Mouse (Mus musculus): ENCODE results near the gene Invs. TPM values are rescaled to one million over a fixed set of nuclear protein-coding genes. Genes with fewer than 3 reads are reported as not detected.
A peak's percentile ranks its signal among the peaks of the same experiment; 100 is the strongest.

The Invs gene
- polyA plus RNA-seq, 1 experiment from 2014 or later, result 5.3 TPM

DNA sequence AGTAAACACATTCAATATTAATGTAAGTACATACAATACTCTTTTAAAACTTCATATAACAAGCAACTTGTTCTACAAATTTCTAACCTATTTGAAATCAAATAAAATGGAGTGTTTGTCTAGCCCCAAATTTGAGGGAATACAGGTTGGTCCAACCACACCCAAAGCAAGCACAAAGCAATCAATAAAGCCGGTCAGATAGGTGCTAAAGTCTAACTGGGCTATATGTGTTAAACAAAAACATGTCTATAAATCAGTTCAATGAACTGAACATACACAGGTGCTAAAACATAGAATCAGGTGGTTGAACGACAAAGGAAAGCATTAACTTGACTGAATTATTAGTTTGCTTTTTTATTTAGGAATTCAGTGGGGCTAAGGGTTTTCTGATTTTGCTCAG lies 148.5 kb downstream of the Invs start:
- H3K9me3 ChIP-seq (ENCODE audit: control insufficient read depth, low read length), result no peaks in the 10 kb centered on the region
- no peaks in the 10 kb centered on the region for H3K27me3 ChIP-seq (ENCODE audit: control insufficient read depth, insufficient read depth, low read length)
- no peak for ATAC-seq (ENCODE audit: low FRiP score, low TSS enrichment)
- 93% methylated on average over 2 of the region's 2 CpGs for WGBS
- DNase-seq, result no peak
- no peak overlapping the region for H3K9ac ChIP-seq (replicated peaks; ENCODE audit: low read length)
- H3K4me1 ChIP-seq (ENCODE audit: control insufficient read depth, insufficient read depth, low read length), result no peaks in the 10 kb centered on the region
- peaks cover 36% of the 10 kb centered on the region for H3K36me3 ChIP-seq (ENCODE audit: control insufficient read depth, insufficient read depth, low read length)
- no peak overlapping the region for H3K4me2 ChIP-seq (ENCODE audit: low read length)
- H3K4me3 ChIP-seq (replicated peaks; ENCODE audit: low read depth, low read length), result no peak overlapping the region
- no peak overlapping the region for H3K27ac ChIP-seq (replicated peaks; ENCODE audit: low read depth, low read length)

DNA sequence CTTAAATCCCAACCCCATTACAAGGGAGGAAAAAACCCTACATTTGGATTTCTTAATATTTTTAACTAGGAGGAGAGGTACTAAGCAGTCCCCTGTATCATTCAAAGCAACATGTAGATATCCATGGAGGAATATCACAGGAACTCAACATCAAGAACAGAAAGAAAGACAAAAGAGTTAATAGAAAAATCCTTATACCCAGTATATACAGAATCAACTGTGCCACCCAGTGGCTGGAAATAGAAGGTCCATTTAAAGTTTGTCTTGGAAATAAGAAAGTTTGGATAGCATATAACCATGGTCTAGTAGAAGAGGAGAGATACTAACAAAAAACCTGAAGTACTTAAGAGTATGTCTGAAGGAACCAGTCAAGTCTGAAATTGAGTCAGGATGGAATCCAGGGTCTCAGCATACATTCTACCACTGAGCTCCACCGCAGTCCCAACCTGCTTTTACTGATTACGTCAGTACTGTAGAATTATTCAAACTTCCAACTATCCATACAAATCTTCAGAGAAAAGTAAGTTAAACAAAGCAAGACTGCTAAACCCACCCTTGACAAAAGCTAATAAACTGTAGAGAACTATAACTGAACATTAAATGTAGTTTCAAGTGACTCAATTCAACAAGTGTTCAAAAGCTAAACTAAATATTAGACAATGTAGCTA lies 174.7 kb downstream of the Invs start:
- Histone ChIP-seq H3K4me2 (ENCODE audit: low read length) (no peak overlapping the region), H3K27ac (replicated peaks; ENCODE audit: low read depth, low read length) (no peak overlapping the region), H3K9ac (replicated peaks; ENCODE audit: low read length) (no peak overlapping the region), H3K27me3 (ENCODE audit: control insufficient read depth, insufficient read depth, low read length) (no peaks in the 10 kb centered on the region), H3K4me1 (ENCODE audit: control insufficient read depth, insufficient read depth, low read length) (no peaks in the 10 kb centered on the region), H3K9me3 (ENCODE audit: control insufficient read depth, low read length) (no peaks in the 10 kb centered on the region), H3K36me3 (ENCODE audit: control insufficient read depth, insufficient read depth, low read length) (peaks cover 59% of the 10 kb centered on the region), H3K4me3 (replicated peaks; ENCODE audit: low read depth, low read length) (no peak overlapping the region)
- DNase-seq, result peak; percentile 69
- ATAC-seq (ENCODE audit: low FRiP score, low TSS enrichment), result no peak
- 99% methylated on average over 2 of the region's 2 CpGs for WGBS

DNA sequence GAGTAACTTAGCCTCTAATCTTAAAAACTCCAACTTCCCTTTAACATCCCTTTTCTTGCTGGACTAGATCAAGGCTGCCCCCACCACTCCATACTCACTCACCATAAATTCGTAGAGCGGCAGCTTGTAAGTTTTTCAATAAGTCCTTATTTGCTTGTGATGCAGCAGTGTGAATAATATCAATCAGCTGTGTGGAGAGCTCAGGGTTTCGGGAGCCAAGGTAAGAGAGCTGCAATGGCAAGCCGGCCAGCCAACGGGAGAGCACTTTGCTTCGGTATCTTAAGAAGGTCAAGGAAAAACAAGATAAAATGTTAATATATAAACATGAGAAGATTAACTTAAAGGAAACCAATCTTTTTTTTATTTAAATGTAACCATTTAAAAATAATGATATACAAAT lies 178.9 kb downstream of the Invs start:
- Histone ChIP-seq H3K4me1 (ENCODE audit: control insufficient read depth, insufficient read depth, low read length) (no peaks in the 10 kb centered on the region), H3K4me3 (replicated peaks; ENCODE audit: low read depth, low read length) (no peak overlapping the region), H3K9me3 (ENCODE audit: control insufficient read depth, low read length) (no peaks in the 10 kb centered on the region), H3K4me2 (ENCODE audit: low read length) (no peak overlapping the region), H3K27ac (replicated peaks; ENCODE audit: low read depth, low read length) (no peak overlapping the region), H3K27me3 (ENCODE audit: control insufficient read depth, insufficient read depth, low read length) (no peaks in the 10 kb centered on the region), H3K9ac (replicated peaks; ENCODE audit: low read length) (no peak overlapping the region), H3K36me3 (ENCODE audit: control insufficient read depth, insufficient read depth, low read length) (peaks cover 58% of the 10 kb centered on the region)
- 95% methylated on average over 6 of the region's 6 CpGs for WGBS
- ATAC-seq (ENCODE audit: low FRiP score, low TSS enrichment), result no peak
- no peak for DNase-seq

DNA sequence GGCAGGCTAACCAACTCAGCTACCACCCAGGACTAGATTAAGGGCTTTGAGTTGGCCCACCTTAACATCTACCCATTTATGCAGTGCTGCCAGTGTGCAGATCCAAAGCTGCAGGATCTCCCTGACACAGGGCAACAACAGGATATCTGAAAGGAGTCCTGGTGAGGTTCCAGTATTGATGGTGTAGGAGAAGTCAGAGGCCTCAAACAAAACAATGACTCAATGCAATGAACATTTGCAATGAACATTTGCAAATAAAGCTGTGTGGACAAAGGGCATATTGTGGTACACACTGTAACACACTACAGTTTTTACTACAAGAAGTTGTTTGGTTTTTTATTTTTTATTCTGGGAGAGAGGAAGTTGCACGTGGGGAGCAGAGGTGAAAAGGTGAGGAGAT lies 181.5 kb downstream of the Invs start:
- Histone ChIP-seq H3K27me3 (ENCODE audit: control insufficient read depth, insufficient read depth, low read length) (no peaks in the 10 kb centered on the region), H3K27ac (replicated peaks; ENCODE audit: low read depth, low read length) (no peak overlapping the region), H3K36me3 (ENCODE audit: control insufficient read depth, insufficient read depth, low read length) (peaks cover 46% of the 10 kb centered on the region), H3K9me3 (ENCODE audit: control insufficient read depth, low read length) (no peaks in the 10 kb centered on the region), H3K4me1 (ENCODE audit: control insufficient read depth, insufficient read depth, low read length) (no peaks in the 10 kb centered on the region), H3K9ac (replicated peaks; ENCODE audit: low read length) (no peak overlapping the region), H3K4me3 (replicated peaks; ENCODE audit: low read depth, low read length) (no peak overlapping the region), H3K4me2 (ENCODE audit: low read length) (no peak overlapping the region)
- WGBS, result 94% methylated on average over 1 of the region's 1 CpGs
- DNase-seq (no peak), ATAC-seq (ENCODE audit: low FRiP score, low TSS enrichment) (no peak)

DNA sequence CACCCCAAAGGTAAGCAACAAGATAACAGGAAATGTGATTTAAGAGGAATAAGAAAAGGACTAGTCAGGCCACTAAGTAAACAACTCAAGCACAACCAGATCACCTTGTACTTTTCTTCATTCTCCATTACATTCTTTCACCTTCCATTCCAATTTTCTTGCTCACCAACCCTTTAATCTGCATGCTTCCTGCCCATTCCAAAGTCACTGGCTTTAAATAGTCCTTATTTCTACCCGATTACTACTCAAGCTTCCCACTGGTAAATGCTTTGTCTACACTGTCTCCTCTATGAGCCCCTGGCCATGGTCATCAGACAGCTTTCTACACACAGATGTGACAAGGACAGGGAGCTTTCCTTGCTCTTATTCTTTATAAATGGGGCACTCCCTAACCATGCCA lies 191.4 kb downstream of the Invs start:
- ATAC-seq (ENCODE audit: low FRiP score, low TSS enrichment), result no peak
- Histone ChIP-seq H3K27ac (replicated peaks; ENCODE audit: low read depth, low read length) (no peak overlapping the region), H3K27me3 (ENCODE audit: control insufficient read depth, insufficient read depth, low read length) (no peaks in the 10 kb centered on the region), H3K4me3 (replicated peaks; ENCODE audit: low read depth, low read length) (no peak overlapping the region), H3K9me3 (ENCODE audit: control insufficient read depth, low read length) (no peaks in the 10 kb centered on the region), H3K9ac (replicated peaks; ENCODE audit: low read length) (no peak overlapping the region), H3K36me3 (ENCODE audit: control insufficient read depth, insufficient read depth, low read length) (peaks cover 18% of the 10 kb centered on the region), H3K4me1 (ENCODE audit: control insufficient read depth, insufficient read depth, low read length) (peaks cover 16% of the 10 kb centered on the region), H3K4me2 (ENCODE audit: low read length) (peak overlapping the region; percentile 91)
- 63% methylated on average over 1 of the region's 1 CpGs for WGBS
- DNase-seq, result no peak

DNA sequence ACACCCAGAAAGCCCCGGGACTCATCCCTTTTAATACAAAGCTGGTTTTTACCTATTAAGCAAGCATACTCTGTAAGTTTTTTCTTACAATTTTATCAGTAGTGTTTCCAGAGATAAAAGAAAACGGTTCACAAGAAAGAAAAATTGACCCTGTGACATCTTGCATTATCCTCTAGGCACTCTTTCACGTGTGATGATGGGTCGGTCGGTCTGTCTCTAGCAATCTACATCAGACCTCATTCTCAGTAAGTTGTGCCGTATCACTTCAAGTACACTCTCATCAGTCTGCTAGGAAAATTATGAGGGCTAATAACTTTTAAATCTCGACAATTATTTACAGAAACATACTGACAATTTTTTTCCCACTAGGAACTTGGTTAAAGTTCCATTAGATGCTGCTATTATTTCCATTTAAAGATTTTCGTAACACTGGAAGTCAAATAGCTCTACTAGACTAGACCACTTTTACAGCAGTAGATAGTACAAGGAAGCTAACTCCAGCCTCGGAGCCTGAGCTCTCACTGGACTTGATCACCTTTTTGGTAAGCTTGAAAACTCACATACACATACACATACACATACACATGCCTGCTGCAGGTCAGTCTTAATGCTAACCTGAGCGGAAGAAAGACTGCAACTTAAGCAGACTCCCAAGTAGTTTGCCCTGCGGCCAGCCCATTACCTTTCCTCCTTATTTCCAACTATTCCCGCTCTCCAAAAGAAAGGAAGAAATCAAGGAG lies 192.7 kb downstream of the Invs start:
- 17% methylated on average over 12 of the region's 12 CpGs for WGBS
- Histone ChIP-seq H3K9me3 (ENCODE audit: control insufficient read depth, low read length) (no peaks in the 10 kb centered on the region), H3K4me1 (ENCODE audit: control insufficient read depth, insufficient read depth, low read length) (peaks cover 16% of the 10 kb centered on the region), H3K36me3 (ENCODE audit: control insufficient read depth, insufficient read depth, low read length) (peaks cover 12% of the 10 kb centered on the region), H3K4me2 (ENCODE audit: low read length) (peak overlapping the region; percentile 91), H3K4me3 (replicated peaks; ENCODE audit: low read depth, low read length) (peak overlapping the region; percentile 98), H3K27me3 (ENCODE audit: control insufficient read depth, insufficient read depth, low read length) (no peaks in the 10 kb centered on the region), H3K27ac (replicated peaks; ENCODE audit: low read depth, low read length) (no peak overlapping the region), H3K9ac (replicated peaks; ENCODE audit: low read length) (peak overlapping the region; percentile 85)
- DNase-seq, result peak; percentile 17
- ATAC-seq (ENCODE audit: low FRiP score, low TSS enrichment), result no peak

DNA sequence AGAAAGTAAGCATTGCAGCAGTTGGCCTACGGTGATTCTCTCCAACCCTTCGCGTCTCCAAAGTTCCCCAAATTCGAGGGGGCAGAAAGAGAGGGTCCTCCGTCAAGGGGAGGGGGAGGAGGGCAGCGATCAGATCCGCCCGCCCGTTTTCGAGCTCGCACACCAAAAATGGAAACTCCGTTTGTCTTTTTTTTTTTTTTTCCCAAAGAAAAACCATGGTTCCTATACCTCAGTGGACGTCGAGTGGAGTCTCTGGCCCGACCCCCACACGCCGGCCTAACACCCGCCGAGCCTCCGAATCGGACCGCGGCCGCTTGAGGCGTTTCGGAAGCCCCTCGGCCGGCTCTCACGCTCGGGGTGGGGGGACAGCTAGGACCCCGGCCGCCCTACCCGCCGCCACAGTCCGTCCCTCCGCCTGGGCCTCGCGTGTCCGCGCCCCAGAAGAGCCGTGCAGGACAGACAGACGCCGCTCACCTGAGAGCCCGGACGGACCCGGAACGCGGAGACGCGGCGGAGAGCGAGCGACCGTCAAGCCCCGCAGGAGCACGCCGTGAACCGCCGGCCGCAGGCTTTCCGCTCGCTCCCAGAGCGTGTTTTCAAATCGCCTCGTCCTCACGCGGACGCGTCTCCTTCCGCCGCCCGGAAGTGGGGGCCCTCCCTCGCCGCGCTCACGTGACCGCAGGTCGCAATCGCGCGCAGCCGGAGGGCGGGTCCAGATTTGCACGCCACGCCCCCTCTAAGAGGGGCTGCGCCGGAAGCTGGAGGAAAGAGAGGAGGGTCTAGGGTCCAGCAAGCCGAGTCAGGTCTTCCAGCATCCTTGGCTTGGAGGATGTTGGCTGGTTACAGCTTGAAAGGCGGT lies 193.5 kb downstream of the Invs start, which contains the start of gene Tex10:
Tex10 (minus strand) TSS at position 668 of the 859 bp plus-strand sequence.
- DNase-seq (peak; percentile 97), ATAC-seq (ENCODE audit: low FRiP score, low TSS enrichment) (peak; percentile 97)
- H3K27me3 ChIP-seq (ENCODE audit: control insufficient read depth, insufficient read depth, low read length), result no peaks in the 10 kb centered on the region
- peaks cover 8% of the 10 kb centered on the region for H3K36me3 ChIP-seq (ENCODE audit: control insufficient read depth, insufficient read depth, low read length)
- under 1% methylated on average over 89 of the region's 89 CpGs for WGBS
- peak within 1 kb of the TSS; percentile 98 for H3K4me3 ChIP-seq (replicated peaks; ENCODE audit: low read depth, low read length)
- peak within 1 kb of the TSS; percentile 85 for H3K9ac ChIP-seq (replicated peaks; ENCODE audit: low read length)
- H3K4me1 ChIP-seq (ENCODE audit: control insufficient read depth, insufficient read depth, low read length), result peaks cover 16% of the 10 kb centered on the region
- H3K4me2 ChIP-seq (ENCODE audit: low read length), result peak within 1 kb of the TSS; percentile 91
- H3K27ac ChIP-seq (replicated peaks; ENCODE audit: low read depth, low read length), result peak within 1 kb of the TSS; percentile 78
- H3K9me3 ChIP-seq (ENCODE audit: control insufficient read depth, low read length), result no peaks in the 10 kb centered on the region

DNA sequence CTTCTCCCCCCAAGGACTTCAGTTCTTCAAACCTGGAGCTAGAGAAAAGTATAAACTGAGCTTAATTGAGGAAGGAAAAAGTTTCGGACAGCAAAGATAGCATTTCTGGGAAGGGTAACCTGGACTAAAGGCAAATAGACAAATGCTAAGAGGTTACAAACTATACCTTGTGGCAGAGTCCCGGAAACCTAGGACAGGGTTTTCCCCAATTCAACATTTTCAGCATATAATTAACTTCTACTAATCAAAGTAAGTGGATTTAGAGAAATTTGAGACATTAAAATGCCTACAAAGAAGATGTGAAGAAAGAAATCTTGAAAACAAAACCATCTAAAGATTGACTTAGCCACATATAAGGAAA lies 194.1 kb downstream of the Invs start:
- Histone ChIP-seq H3K9ac (replicated peaks; ENCODE audit: low read length) (peak overlapping the region; percentile 85; the same call in 1 of the 2 replicates), H3K36me3 (ENCODE audit: control insufficient read depth, insufficient read depth, low read length) (peaks cover 2% of the 10 kb centered on the region), H3K27ac (replicated peaks; ENCODE audit: low read depth, low read length) (0 out of 2 replicates have a peak overlapping the region, but pooled peaks have one; percentile 78), H3K4me1 (ENCODE audit: control insufficient read depth, insufficient read depth, low read length) (peaks cover 16% of the 10 kb centered on the region), H3K27me3 (ENCODE audit: control insufficient read depth, insufficient read depth, low read length) (no peaks in the 10 kb centered on the region), H3K9me3 (ENCODE audit: control insufficient read depth, low read length) (peaks cover 4% of the 10 kb centered on the region), H3K4me2 (ENCODE audit: low read length) (peak overlapping the region; percentile 91), H3K4me3 (replicated peaks; ENCODE audit: low read depth, low read length) (peak overlapping the region; percentile 98)
- DNase-seq (no peak), ATAC-seq (ENCODE audit: low FRiP score, low TSS enrichment) (no peak; the same call in 1 of the 2 replicates)
- 81% methylated on average over 2 of the region's 2 CpGs for WGBS

All from midbrain, embryonic 14.5 days (tissue).